Mouse (Mus musculus): ENCODE data around the gene Fam193b.

DNA sequence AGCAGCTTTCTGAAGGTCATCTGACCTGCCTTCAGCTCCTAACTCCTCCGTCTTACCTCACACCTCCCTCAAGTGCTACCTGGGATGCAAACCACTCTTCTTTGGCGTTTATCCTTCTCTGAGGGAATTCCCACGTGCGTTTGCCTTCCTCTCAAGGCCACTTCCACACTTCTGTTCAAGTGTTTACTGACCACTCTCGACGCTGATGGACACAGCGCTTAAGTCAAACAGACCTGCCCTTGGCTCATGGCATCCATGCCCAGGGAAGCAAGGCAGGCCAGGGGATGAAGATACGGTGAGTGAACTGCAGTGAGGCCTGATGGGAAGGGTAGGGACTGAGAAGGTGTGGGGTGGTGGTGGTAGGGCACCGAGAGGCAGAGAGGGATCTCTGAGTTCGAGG lies 70.3 kb downstream of the Fam193b start:
- TF ChIP-seq CTCF (IDR thresholded peaks at IDR 0.05; ENCODE audit: low read depth) (no peak), EP300 (IDR thresholded peaks at IDR 0.05; ENCODE audit: low read depth) (no peak)
